Mouse (Mus musculus): ENCODE measurements at regions not wholly inside any gene's neighbourhood (a gene's known extent, or its start where the extent isn't known, plus 50 kb on each side); places are given as distances from the start of the nearest gene placed in this dataset.

DNA sequence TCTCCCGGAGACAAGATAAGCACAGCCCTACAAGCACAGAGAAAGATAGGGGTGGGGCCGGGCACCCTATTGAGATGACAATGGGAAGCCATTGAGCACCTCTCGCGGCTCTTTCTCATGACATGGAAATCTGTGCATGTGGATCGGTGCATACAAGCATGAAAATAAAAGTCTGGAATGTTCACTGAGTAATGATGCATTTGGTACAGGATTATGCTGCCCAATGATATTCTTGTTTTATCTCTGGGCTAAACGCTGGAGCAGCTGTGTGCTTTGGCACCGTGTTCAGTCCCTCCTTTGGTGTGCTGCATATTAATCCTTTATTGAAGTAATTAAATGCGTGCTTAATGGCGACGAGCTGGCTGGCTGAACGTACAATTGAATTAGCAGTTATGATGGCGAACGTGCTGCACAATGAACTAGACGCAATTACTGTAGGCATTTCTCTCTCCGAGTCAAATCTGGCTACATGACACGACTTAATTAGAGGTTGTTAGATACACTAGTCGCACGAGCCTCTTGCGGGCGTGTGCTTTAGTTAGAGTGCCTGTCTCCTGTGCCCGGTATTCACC, 245.6 kb downstream of the Gpat3 start:
- Histone ChIP-seq H3K36me3 (no peaks in the 10 kb centered on the region), H3K27me3 (no peaks in the 10 kb centered on the region; the same call in 1 of the 2 replicates), H3K4me3 (replicated peaks) (0 out of 2 replicates have a peak overlapping the region, but pooled peaks have one; percentile 3), H3K27ac (peak overlapping the region; percentile 78), H3K4me2 (replicated peaks) (peak overlapping the region; percentile 13), H3K4me1 (replicated peaks) (peaks cover 17% of the 10 kb centered on the region), H3K9ac (replicated peaks) (no peak overlapping the region), H3K9me3 (no peaks in the 10 kb centered on the region)
- WGBS: 42% methylated on average over 21 of the region's 21 CpGs
- peak; percentile 84 for ATAC-seq

DNA sequence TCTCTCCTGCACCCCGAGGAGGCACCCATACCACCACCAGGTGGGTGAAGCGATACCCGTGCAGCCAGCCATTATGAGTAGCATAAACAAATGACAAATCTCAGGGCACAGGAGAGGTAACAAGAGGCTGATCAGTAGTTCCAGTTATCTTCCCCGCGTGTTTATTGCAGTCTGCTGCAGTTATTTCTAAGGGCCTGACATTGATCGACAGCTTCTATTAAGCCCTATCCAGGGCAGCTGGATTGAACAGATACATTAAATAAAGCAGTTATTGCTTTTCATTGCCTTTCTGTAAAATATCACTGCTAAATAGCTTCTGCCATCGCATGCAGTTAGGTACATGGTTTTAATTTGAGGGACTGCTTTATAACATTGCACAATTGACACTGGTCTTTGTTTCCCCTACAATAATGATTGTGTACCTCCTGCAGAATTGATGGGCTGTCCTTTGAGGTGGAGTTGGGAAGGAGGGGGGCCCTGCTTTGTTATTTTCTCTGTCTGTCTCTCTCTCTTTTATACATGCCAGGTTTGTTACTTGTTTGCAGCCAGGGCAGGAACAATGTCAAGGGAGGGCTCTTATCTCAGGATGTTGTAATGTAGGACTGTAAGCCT, 245.0 kb downstream of the Gpat3 start:
- Histone ChIP-seq H3K9me3 (no peaks in the 10 kb centered on the region), H3K4me3 (replicated peaks) (no peak overlapping the region), H3K9ac (replicated peaks) (no peak overlapping the region), H3K27me3 (no peaks in the 10 kb centered on the region; the same call in 1 of the 2 replicates), H3K36me3 (no peaks in the 10 kb centered on the region), H3K4me1 (replicated peaks) (peaks cover 17% of the 10 kb centered on the region), H3K4me2 (replicated peaks) (peak overlapping the region; percentile 13; the same call in 1 of the 2 replicates), H3K27ac (peak overlapping the region; percentile 78)
- whole genome bisulfite sequencing: 71% methylated on average over 7 of the region's 7 CpGs
- ATAC-seq: peak; percentile 12; the same call in 1 of the 2 replicates

GRCm38 (mm10) chr5:101085199-101085598, 239.7 kb downstream of the Gpat3 start:
- Histone ChIP-seq H3K27ac (no peak overlapping the region), H3K36me3 (no peaks in the 10 kb centered on the region), H3K4me2 (replicated peaks) (no peak overlapping the region), H3K4me1 (replicated peaks) (peaks cover under 1% of the 10 kb centered on the region; the same call in 1 of the 2 replicates), H3K4me3 (replicated peaks) (no peak overlapping the region), H3K9ac (replicated peaks) (no peak overlapping the region), H3K9me3 (no peaks in the 10 kb centered on the region), H3K27me3 (no peaks in the 10 kb centered on the region)
- 88% methylated on average over 3 of the region's 3 CpGs for WGBS
- ATAC-seq: no peak

DNA sequence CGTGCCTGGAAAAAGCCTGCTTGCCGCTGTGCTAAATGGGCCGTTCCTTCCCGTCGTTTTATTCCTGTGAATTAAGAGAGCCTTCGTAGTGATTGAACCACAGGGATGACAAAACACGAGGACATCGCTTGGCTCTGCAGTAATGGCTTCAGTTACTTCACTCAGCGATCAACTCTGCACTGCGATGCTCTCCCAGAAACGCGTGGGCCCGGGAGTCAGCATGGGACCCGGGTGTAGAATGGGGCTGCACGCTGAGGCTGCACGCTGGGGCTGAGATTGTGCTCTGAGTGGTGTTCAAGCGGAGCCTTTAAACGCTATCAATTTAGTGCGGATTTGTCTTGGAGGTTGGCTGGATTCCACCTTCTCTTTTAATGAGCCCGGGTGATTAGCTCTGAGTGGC, 237.1 kb downstream of the Gpat3 start:
- H3K27ac ChIP-seq: no peak overlapping the region
- H3K4me2 ChIP-seq (replicated peaks): no peak overlapping the region
- no peaks in the 10 kb centered on the region for H3K9me3 ChIP-seq
- whole genome bisulfite sequencing: 76% methylated on average over 20 of the region's 20 CpGs
- H3K4me1 ChIP-seq (replicated peaks): no peaks in the 10 kb centered on the region
- H3K9ac ChIP-seq (replicated peaks): no peak overlapping the region
- H3K27me3 ChIP-seq: no peaks in the 10 kb centered on the region
- ATAC-seq: 0 out of 2 replicates have a peak, but pooled peaks have one; percentile 24
- no peaks in the 10 kb centered on the region for H3K36me3 ChIP-seq
- no peak overlapping the region for H3K4me3 ChIP-seq (replicated peaks)

DNA sequence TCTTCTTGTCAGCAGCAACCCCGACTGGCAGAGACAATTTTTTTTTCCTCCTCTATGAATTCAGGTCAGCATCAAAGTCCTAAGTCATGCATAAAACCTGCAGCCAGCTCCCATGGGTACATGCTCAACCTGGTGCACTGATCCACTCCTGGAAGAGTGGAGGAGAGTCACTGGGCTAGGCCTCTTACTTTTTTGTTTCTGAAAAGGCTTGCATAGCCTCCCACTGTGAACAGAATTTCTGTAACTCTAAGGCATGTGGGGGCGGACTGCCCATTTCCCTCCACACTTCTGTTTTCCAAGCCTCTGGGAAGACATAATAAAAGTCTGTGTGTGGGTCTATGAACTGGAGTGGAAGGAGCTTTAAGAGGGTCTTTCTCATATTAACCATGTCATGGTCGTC, 218.8 kb downstream of the Gpat3 start:
- Histone ChIP-seq H3K4me2 (replicated peaks) (no peak overlapping the region), H3K4me3 (replicated peaks) (no peak overlapping the region), H3K4me1 (replicated peaks) (no peaks in the 10 kb centered on the region), H3K9ac (replicated peaks) (no peak overlapping the region), H3K9me3 (no peaks in the 10 kb centered on the region), H3K36me3 (no peaks in the 10 kb centered on the region), H3K27me3 (no peaks in the 10 kb centered on the region), H3K27ac (no peak overlapping the region)
- WGBS: 75% methylated on average over 3 of the region's 3 CpGs
- no peak for ATAC-seq

GRCm38 (mm10) chr5:101063254-101063653, 217.7 kb downstream of the Gpat3 start:
- no peaks in the 10 kb centered on the region for H3K27me3 ChIP-seq
- no peak overlapping the region for H3K9ac ChIP-seq (replicated peaks)
- no peaks in the 10 kb centered on the region for H3K36me3 ChIP-seq
- H3K4me2 ChIP-seq (replicated peaks): no peak overlapping the region
- no peak overlapping the region for H3K27ac ChIP-seq
- no peak for ATAC-seq
- no peak overlapping the region for H3K4me3 ChIP-seq (replicated peaks)
- 91% methylated on average over 4 of the region's 4 CpGs for WGBS
- no peaks in the 10 kb centered on the region for H3K9me3 ChIP-seq
- no peaks in the 10 kb centered on the region for H3K4me1 ChIP-seq (replicated peaks)

- Histone ChIP-seq H3K27ac (no peak overlapping the region), H3K4me3 (replicated peaks) (no peak overlapping the region), H3K27me3 (no peaks in the 10 kb centered on the region), H3K9ac (replicated peaks) (no peak overlapping the region), H3K9me3 (no peaks in the 10 kb centered on the region), H3K4me2 (replicated peaks) (no peak overlapping the region), H3K4me1 (replicated peaks) (no peaks in the 10 kb centered on the region), H3K36me3 (no peaks in the 10 kb centered on the region)
- 77% methylated on average over 7 of the region's 7 CpGs for whole genome bisulfite sequencing
- no peak for ATAC-seq
These were observed 206.1 kb downstream of the Gpat3 start for GRCm38 (mm10) chr5:101051591-101051990.

- Histone ChIP-seq H3K4me3 (replicated peaks) (no peak overlapping the region), H3K27ac (no peak overlapping the region), H3K36me3 (no peaks in the 10 kb centered on the region), H3K4me2 (replicated peaks) (no peak overlapping the region), H3K9ac (replicated peaks) (no peak overlapping the region), H3K4me1 (replicated peaks) (no peaks in the 10 kb centered on the region), H3K27me3 (0 out of 2 replicates have a peak, but pooled peaks cover 5% of the 10 kb centered on the region), H3K9me3 (no peaks in the 10 kb centered on the region)
- no peak for ATAC-seq
- 87% methylated on average over 9 of the region's 9 CpGs for WGBS
These were observed 195.0 kb downstream of the Gpat3 start for GRCm38 (mm10) chr5:101040488-101040887.

GRCm38 (mm10) chr5:101032968-101033367, 187.5 kb downstream of the Gpat3 start:
- Histone ChIP-seq H3K36me3 (no peaks in the 10 kb centered on the region), H3K4me3 (replicated peaks) (no peak overlapping the region), H3K9me3 (no peaks in the 10 kb centered on the region), H3K27me3 (0 out of 2 replicates have a peak, but pooled peaks cover 5% of the 10 kb centered on the region), H3K27ac (peak overlapping the region; percentile 57), H3K4me2 (replicated peaks) (no peak overlapping the region), H3K4me1 (replicated peaks) (peaks cover 11% of the 10 kb centered on the region; the same call in 1 of the 2 replicates), H3K9ac (replicated peaks) (no peak overlapping the region)
- WGBS: 73% methylated on average over 16 of the region's 16 CpGs
- no peak for ATAC-seq

- Histone ChIP-seq H3K9me3 (no peaks in the 10 kb centered on the region), H3K4me3 (replicated peaks) (no peak overlapping the region), H3K9ac (replicated peaks) (no peak overlapping the region), H3K27me3 (0 out of 2 replicates have a peak, but pooled peaks cover 5% of the 10 kb centered on the region), H3K36me3 (no peaks in the 10 kb centered on the region), H3K4me2 (replicated peaks) (no peak overlapping the region), H3K27ac (peak overlapping the region; percentile 37; the same call in 1 of the 2 replicates), H3K4me1 (replicated peaks) (peaks cover 11% of the 10 kb centered on the region; the same call in 1 of the 2 replicates)
- peak; percentile 81 for ATAC-seq
- 43% methylated on average over 12 of the region's 12 CpGs for WGBS
These were observed 186.8 kb downstream of the Gpat3 start for GRCm38 (mm10) chr5:101032147-101032900.

- Histone ChIP-seq H3K4me2 (replicated peaks) (no peak overlapping the region), H3K9ac (replicated peaks) (no peak overlapping the region), H3K36me3 (no peaks in the 10 kb centered on the region), H3K4me3 (replicated peaks) (no peak overlapping the region), H3K9me3 (no peaks in the 10 kb centered on the region), H3K4me1 (replicated peaks) (peaks cover 4% of the 10 kb centered on the region; the same call in 1 of the 2 replicates), H3K27ac (no peak overlapping the region), H3K27me3 (peaks cover 23% of the 10 kb centered on the region)
- WGBS: 89% methylated on average over 5 of the region's 5 CpGs
- ATAC-seq: no peak
These were observed 179.3 kb downstream of the Gpat3 start for GRCm38 (mm10) chr5:101024796-101025195.

- WGBS: 27% methylated on average over 8 of the region's 8 CpGs
- ATAC-seq: peak; percentile 67; the same call in 1 of the 2 replicates
- peaks cover 32% of the 10 kb centered on the region for H3K27me3 ChIP-seq
- H3K27ac ChIP-seq: no peak overlapping the region
- H3K4me3 ChIP-seq (replicated peaks): no peak overlapping the region
- H3K4me1 ChIP-seq (replicated peaks): peaks cover 4% of the 10 kb centered on the region; the same call in 1 of the 2 replicates
- H3K36me3 ChIP-seq: no peaks in the 10 kb centered on the region
- H3K9me3 ChIP-seq: no peaks in the 10 kb centered on the region
- H3K9ac ChIP-seq (replicated peaks): no peak overlapping the region
- H3K4me2 ChIP-seq (replicated peaks): no peak overlapping the region
These were observed 178.3 kb downstream of the Gpat3 start for GRCm38 (mm10) chr5:101023784-101024183.

Measured in midbrain, embryonic 13.5 days (tissue).